Mouse (Mus musculus) midbrain, embryonic 16.5 days (tissue): ENCODE measurements around the gene Slc7a14. TPM values are rescaled to one million over a fixed set of nuclear protein-coding genes. Genes with fewer than 3 reads are reported as not detected.
"Not testable (repeated sequence)": the region's sequence is repeated elsewhere in the genome, so short reads cannot be mapped to it uniquely, and the experiment has no call there.

Experiments used
- ATAC-seq: fragments of 200-750 bp; cut with Nextera tagmentation; 2 replicates; pipeline ENCODE4 v1.8.0; 2017; ENCODE audit warnings: moderate TSS enrichment
- H3K27ac ChIP-seq: fragments of 300-500 bp; sonication (generic); 2 replicates; pipeline ENCODE4 v1.5.1; 2014; ENCODE audit warnings: mild to moderate bottlenecking, low read length, mixed read lengths
- H3K27me3 ChIP-seq: fragments of 300-500 bp; sonication (generic); 2 replicates; pipeline ENCODE4 v1.6.1; 2014; ENCODE audit warnings: low read depth, low read length, mixed read lengths; ENCODE audit not compliant: control insufficient read depth, insufficient read depth
- H3K36me3 ChIP-seq: fragments of 300-500 bp; sonication (generic); 2 replicates; pipeline ENCODE4 v1.6.1; 2014; ENCODE audit warnings: mild to moderate bottlenecking, low read length, moderate library complexity, mixed read lengths; ENCODE audit not compliant: control insufficient read depth, insufficient read depth
- H3K4me1 ChIP-seq: fragments of 300-500 bp; sonication (generic); 2 replicates; pipeline ENCODE4 v1.6.1; 2014; ENCODE audit warnings: mild to moderate bottlenecking, low read length, mixed read lengths; ENCODE audit not compliant: control insufficient read depth, insufficient read depth
- H3K4me2 ChIP-seq: fragments of 300-500 bp; sonication (generic); 2 replicates; pipeline ENCODE4 v1.6.1; 2014; ENCODE audit warnings: mild to moderate bottlenecking, low read length, mixed read lengths
- H3K4me3 ChIP-seq: fragments of 300-500 bp; sonication (generic); 2 replicates; pipeline ENCODE4 v1.5.1; 2014; ENCODE audit warnings: low read depth, mild to moderate bottlenecking, low read length, moderate library complexity, mixed read lengths
- H3K9ac ChIP-seq: fragments of 300-500 bp; sonication (generic); 2 replicates; pipeline ENCODE4 v1.6.1; 2014; ENCODE audit warnings: low read depth, low read length, mixed read lengths
- H3K9me3 ChIP-seq: fragments of 300-500 bp; sonication (generic); replicated peaks from 2 replicates; pipeline ENCODE4 v1.6.1; 2014; ENCODE audit warnings: mild to moderate bottlenecking, low read length, mixed read lengths; ENCODE audit not compliant: control insufficient read depth, poor library complexity, severe bottlenecking
- WGBS: fragments of 180-500 bp; shearing (Covaris S2); extraction: QIAGEN DNeasy Blood & Tissue Kit; methylation state at CpG from one replicate; pipeline ENCODE4 v1.1.7; 2014; 5-methylcytosine and 5-hydroxymethylcytosine counted together
- polyA plus RNA-seq: library from polyadenylated mRNA; unstranded; fragments of >200 nt; fragmentation: Nextera tagmentation; extraction: Ambion mirVana; gene quantifications from 2 replicates; pipeline ENCODE4 v1.2.1, GENCODE M21; 2015

Gene Slc7a14
- polyA plus RNA-seq, 1 experiment from 2014 or later: 8.1 TPM

- no peak overlapping the region for H3K27ac ChIP-seq
- peaks cover 8% of the 10 kb centered on the region for H3K27me3 ChIP-seq
- H3K9me3 ChIP-seq: no peaks in the 10 kb centered on the region
- no peaks in the 10 kb centered on the region for H3K36me3 ChIP-seq
- H3K4me1 ChIP-seq: peaks cover 14% of the 10 kb centered on the region
- no peak overlapping the region; the same call in 1 of the 2 replicates for H3K4me3 ChIP-seq
- WGBS: 83% methylated on average over 6 of the region's 6 CpGs
- no peak for ATAC-seq
- H3K9ac ChIP-seq: no peak overlapping the region
- H3K4me2 ChIP-seq: peak overlapping the region; percentile 85; the same call in 1 of the 2 replicates
These were observed 2.2 kb downstream of the Slc7a14 start for GRCm38 (mm10) chr3:31307936-31308335.

GRCm38 (mm10) chr3:31291673-31292602, 18.2 kb downstream of the Slc7a14 start:
- H3K9ac ChIP-seq: no peak overlapping the region
- peak; percentile 38; the same call in 1 of the 2 replicates for ATAC-seq
- H3K4me1 ChIP-seq: no peaks in the 10 kb centered on the region
- no peak overlapping the region for H3K4me3 ChIP-seq
- no peaks in the 10 kb centered on the region for H3K9me3 ChIP-seq
- no peak overlapping the region for H3K4me2 ChIP-seq
- 63% methylated on average over 11 of the region's 11 CpGs for WGBS
- no peaks in the 10 kb centered on the region for H3K36me3 ChIP-seq
- H3K27ac ChIP-seq: no peak overlapping the region
- no peaks in the 10 kb centered on the region for H3K27me3 ChIP-seq

- H3K36me3 ChIP-seq: no peaks in the 10 kb centered on the region
- no peak; the same call in 1 of the 2 replicates for ATAC-seq
- no peak overlapping the region for H3K4me3 ChIP-seq
- H3K9me3 ChIP-seq: no peaks in the 10 kb centered on the region
- no peak overlapping the region for H3K4me2 ChIP-seq
- no peaks in the 10 kb centered on the region for H3K4me1 ChIP-seq
- no peak overlapping the region for H3K9ac ChIP-seq
- WGBS: 59% methylated on average over 3 of the region's 3 CpGs
- H3K27me3 ChIP-seq: no peaks in the 10 kb centered on the region
- no peak overlapping the region for H3K27ac ChIP-seq
These were observed 22.7 kb downstream of the Slc7a14 start for GRCm38 (mm10) chr3:31287421-31287948.

- no peak overlapping the region for H3K4me3 ChIP-seq
- ATAC-seq: no peak
- no peaks in the 10 kb centered on the region for H3K27me3 ChIP-seq
- H3K4me1 ChIP-seq: no peaks in the 10 kb centered on the region
- H3K9me3 ChIP-seq: no peaks in the 10 kb centered on the region
- H3K27ac ChIP-seq: no peak overlapping the region
- 77% methylated on average over 2 of the region's 2 CpGs for WGBS
- H3K9ac ChIP-seq: no peak overlapping the region
- H3K36me3 ChIP-seq: no peaks in the 10 kb centered on the region
- H3K4me2 ChIP-seq: no peak overlapping the region
These were observed 29.1 kb downstream of the Slc7a14 start for GRCm38 (mm10) chr3:31281116-31281515.

- Histone ChIP-seq H3K4me1 (no peaks in the 10 kb centered on the region), H3K9ac (no peak overlapping the region), H3K27ac (no peak overlapping the region), H3K4me2 (no peak overlapping the region), H3K4me3 (no peak overlapping the region), H3K27me3 (no peaks in the 10 kb centered on the region), H3K9me3 (no peaks in the 10 kb centered on the region), H3K36me3 (no peaks in the 10 kb centered on the region)
- no peak for ATAC-seq
- WGBS: 73% methylated on average over 2 of the region's 2 CpGs
These were observed 35.3 kb downstream of the Slc7a14 start for GRCm38 (mm10) chr3:31274875-31275274.

GRCm38 (mm10) chr3:31273247-31273646, 36.9 kb downstream of the Slc7a14 start:
- not testable (repeated sequence) for H3K36me3 ChIP-seq, H3K4me3 ChIP-seq, H3K4me2 ChIP-seq, ATAC-seq, H3K9me3 ChIP-seq, H3K4me1 ChIP-seq, H3K27me3 ChIP-seq, H3K27ac ChIP-seq, H3K9ac ChIP-seq

- no peak for ATAC-seq
- Histone ChIP-seq H3K4me2 (no peak overlapping the region), H3K9me3 (no peaks in the 10 kb centered on the region), H3K27ac (no peak overlapping the region), H3K27me3 (no peaks in the 10 kb centered on the region), H3K36me3 (no peaks in the 10 kb centered on the region), H3K9ac (no peak overlapping the region), H3K4me3 (no peak overlapping the region), H3K4me1 (no peaks in the 10 kb centered on the region)
- 84% methylated on average over 2 of the region's 2 CpGs for WGBS
These were observed 37.5 kb downstream of the Slc7a14 start for GRCm38 (mm10) chr3:31272635-31273034.

- Histone ChIP-seq H3K4me2 (no peak overlapping the region), H3K27ac (no peak overlapping the region), H3K4me1 (no peaks in the 10 kb centered on the region), H3K27me3 (no peaks in the 10 kb centered on the region), H3K4me3 (no peak overlapping the region), H3K9ac (no peak overlapping the region), H3K36me3 (no peaks in the 10 kb centered on the region), H3K9me3 (no peaks in the 10 kb centered on the region)
- WGBS: 79% methylated on average over 4 of the region's 4 CpGs
- ATAC-seq: no peak
These were observed 40.4 kb downstream of the Slc7a14 start for GRCm38 (mm10) chr3:31269551-31270317.

- Histone ChIP-seq H3K27ac (no peak overlapping the region), H3K4me1 (no peaks in the 10 kb centered on the region), H3K36me3 (no peaks in the 10 kb centered on the region), H3K4me3 (no peak overlapping the region), H3K9ac (no peak overlapping the region), H3K9me3 (no peaks in the 10 kb centered on the region), H3K27me3 (no peaks in the 10 kb centered on the region), H3K4me2 (no peak overlapping the region)
- no peak for ATAC-seq
- 96% methylated on average over 2 of the region's 2 CpGs for WGBS
These were observed 42.3 kb downstream of the Slc7a14 start for GRCm38 (mm10) chr3:31267921-31268320.
